Mouse (Mus musculus) layer of hippocampus, postnatal 14 days (tissue): ENCODE data around the gene Fabp2. TPM values are rescaled to one million over a fixed set of nuclear protein-coding genes. Genes with fewer than 3 reads are reported as not detected.

ENCODE experiments used
- DNase-seq, 2 experiments: peaks; one replicate each; pipeline ENCODE4 v3.0.0; 2021 to 2022; ENCODE audit warnings: low spot score in 2 of 2, mixed read lengths in 1 of 2
- long read RNA-seq, 2 experiments: library from polyadenylated mRNA; stranded (forward); transcript quantifications; one replicate each; pipeline ENCODE4 v2.0.0; 2021
- total RNA-seq, 2 experiments: library from RNA; stranded (reverse); gene quantifications; 2 replicates each; pipeline ENCODE4 v1.2.3; 2021

Gene Fabp2
- not detected for total RNA-seq
- long read RNA-seq, experiment 1: 0 reads
- long read RNA-seq, experiment 2: 0 reads

GRCm38 (mm10) chr3:122894772-122895171, at the start of gene Fabp2:
Fabp2 (plus strand) TSS chr3:122895072.
- no peak for DNase-seq

- DNase-seq: no peak
Observed at GRCm38 (mm10) chr3:122848410-122849034, 46.4 kb upstream of the Fabp2 start.

- DNase-seq: no peak
Observed at GRCm38 (mm10) chr3:122855149-122855548, 39.7 kb upstream of the Fabp2 start.

GRCm38 (mm10) chr3:122859829-122860228, 35.0 kb upstream of the Fabp2 start:
- DNase-seq: no peak

GRCm38 (mm10) chr3:122860573-122861498, 34.0 kb upstream of the Fabp2 start:
- DNase-seq: no peak

GRCm38 (mm10) chr3:122865092-122865491, 29.8 kb upstream of the Fabp2 start:
- DNase-seq: no peak

GRCm38 (mm10) chr3:122868270-122868669, 26.6 kb upstream of the Fabp2 start:
- DNase-seq: no peak

- no peak for DNase-seq
Observed at GRCm38 (mm10) chr3:122871596-122871995, 23.3 kb upstream of the Fabp2 start.

GRCm38 (mm10) chr3:122876870-122877269, 18.0 kb upstream of the Fabp2 start:
- no peak for DNase-seq

GRCm38 (mm10) chr3:122877543-122877942, 17.3 kb upstream of the Fabp2 start:
- DNase-seq: no peak

- DNase-seq: no peak
Observed at GRCm38 (mm10) chr3:122878705-122879315, 16.1 kb upstream of the Fabp2 start.

- DNase-seq: no peak
Observed at GRCm38 (mm10) chr3:122887505-122888301, 7.2 kb upstream of the Fabp2 start.

GRCm38 (mm10) chr3:122888371-122888819, 6.5 kb upstream of the Fabp2 start:
- DNase-seq: no peak

- DNase-seq: no peak
Observed at GRCm38 (mm10) chr3:122895189-122895731, 388 bp downstream of the Fabp2 start.

- no peak for DNase-seq
Observed at GRCm38 (mm10) chr3:122898254-122898653, 3.4 kb downstream of the Fabp2 start.

- DNase-seq: peak; percentile 36 to 62
Observed at GRCm38 (mm10) chr3:122903746-122904433, 9.0 kb downstream of the Fabp2 start.

GRCm38 (mm10) chr3:122907841-122908240, 13.0 kb downstream of the Fabp2 start:
- DNase-seq: no peak

GRCm38 (mm10) chr3:122915493-122915892, 20.6 kb downstream of the Fabp2 start:
- no peak for DNase-seq

GRCm38 (mm10) chr3:122916191-122916680, 21.4 kb downstream of the Fabp2 start:
- DNase-seq: no peak

GRCm38 (mm10) chr3:122918672-122919071, 23.8 kb downstream of the Fabp2 start:
- DNase-seq: no peak
